Mouse (Mus musculus): ENCODE data around the gene 1700066M21Rik. TPM values are rescaled to one million over a fixed set of nuclear protein-coding genes. Genes with fewer than 3 reads are reported as not detected.
A peak's percentile ranks its signal among the peaks of the same experiment; 100 is the strongest.

Gene 1700066M21Rik
- polyA plus RNA-seq, 1 experiment from 2014 or later = 20.9 TPM

GRCm38 (mm10) chr1:57341197-57341596 is 36.2 kb upstream of the 1700066M21Rik start:
- Histone ChIP-seq H3K27ac (replicated peaks; ENCODE audit: low read depth, low read length) (no peak overlapping the region), H3K4me1 (ENCODE audit: control insufficient read depth, insufficient read depth, low read length) (no peaks in the 10 kb centered on the region), H3K4me3 (ENCODE audit: low read depth, low read length) (no peak overlapping the region), H3K9me3 (ENCODE audit: control insufficient read depth, low read length) (no peaks in the 10 kb centered on the region), H3K36me3 (ENCODE audit: control insufficient read depth, insufficient read depth, low read length) (no peaks in the 10 kb centered on the region), H3K4me2 (ENCODE audit: low read depth, low read length) (no peak overlapping the region), H3K9ac (ENCODE audit: low read depth, low read length) (no peak overlapping the region), H3K27me3 (replicated peaks; ENCODE audit: control insufficient read depth, insufficient read depth, low read length) (no peaks in the 10 kb centered on the region)
- no peak for DNase-seq (ENCODE audit: low spot score)
- WGBS = 29% methylated on average over 2 of the region's 2 CpGs
- ATAC-seq (ENCODE audit: low read depth) = no peak

- Histone ChIP-seq H3K4me3 (ENCODE audit: low read depth, low read length) (no peak overlapping the region), H3K36me3 (ENCODE audit: control insufficient read depth, insufficient read depth, low read length) (no peaks in the 10 kb centered on the region), H3K4me2 (ENCODE audit: low read depth, low read length) (no peak overlapping the region), H3K9me3 (ENCODE audit: control insufficient read depth, low read length) (no peaks in the 10 kb centered on the region), H3K27ac (replicated peaks; ENCODE audit: low read depth, low read length) (no peak overlapping the region), H3K4me1 (ENCODE audit: control insufficient read depth, insufficient read depth, low read length) (no peaks in the 10 kb centered on the region), H3K27me3 (replicated peaks; ENCODE audit: control insufficient read depth, insufficient read depth, low read length) (no peaks in the 10 kb centered on the region), H3K9ac (ENCODE audit: low read depth, low read length) (no peak overlapping the region)
- DNase-seq (ENCODE audit: low spot score) = no peak
- ATAC-seq (ENCODE audit: low read depth) = no peak
Measured at GRCm38 (mm10) chr1:57347487-57347886, 29.9 kb upstream of the 1700066M21Rik start.

- DNase-seq (ENCODE audit: low spot score) = no peak
- H3K9me3 ChIP-seq (ENCODE audit: control insufficient read depth, low read length) = no peaks in the 10 kb centered on the region
- H3K36me3 ChIP-seq (ENCODE audit: control insufficient read depth, insufficient read depth, low read length) = no peaks in the 10 kb centered on the region
- no peaks in the 10 kb centered on the region for H3K27me3 ChIP-seq (replicated peaks; ENCODE audit: control insufficient read depth, insufficient read depth, low read length)
- H3K4me2 ChIP-seq (ENCODE audit: low read depth, low read length) = no peak overlapping the region
- no peaks in the 10 kb centered on the region for H3K4me1 ChIP-seq (ENCODE audit: control insufficient read depth, insufficient read depth, low read length)
- ATAC-seq (ENCODE audit: low read depth) = no peak
- H3K4me3 ChIP-seq (ENCODE audit: low read depth, low read length) = no peak overlapping the region
- no peak overlapping the region for H3K27ac ChIP-seq (replicated peaks; ENCODE audit: low read depth, low read length)
- no peak overlapping the region for H3K9ac ChIP-seq (ENCODE audit: low read depth, low read length)
- whole genome bisulfite sequencing = 53% methylated on average over 1 of the region's 1 CpGs
Measured at GRCm38 (mm10) chr1:57351941-57352340, 25.5 kb upstream of the 1700066M21Rik start.

- H3K36me3 ChIP-seq (ENCODE audit: control insufficient read depth, insufficient read depth, low read length) = no peaks in the 10 kb centered on the region
- no peak overlapping the region for H3K4me3 ChIP-seq (ENCODE audit: low read depth, low read length)
- no peaks in the 10 kb centered on the region for H3K9me3 ChIP-seq (ENCODE audit: control insufficient read depth, low read length)
- H3K4me1 ChIP-seq (ENCODE audit: control insufficient read depth, insufficient read depth, low read length) = no peaks in the 10 kb centered on the region
- no peak overlapping the region for H3K4me2 ChIP-seq (ENCODE audit: low read depth, low read length)
- H3K9ac ChIP-seq (ENCODE audit: low read depth, low read length) = no peak overlapping the region
- WGBS = 29% methylated on average over 5 of the region's 5 CpGs
- no peak overlapping the region for H3K27ac ChIP-seq (replicated peaks; ENCODE audit: low read depth, low read length)
- DNase-seq (ENCODE audit: low spot score) (peak; percentile 71), ATAC-seq (ENCODE audit: low read depth) (no peak)
- no peaks in the 10 kb centered on the region for H3K27me3 ChIP-seq (replicated peaks; ENCODE audit: control insufficient read depth, insufficient read depth, low read length)
Measured at GRCm38 (mm10) chr1:57358546-57358945, 18.9 kb upstream of the 1700066M21Rik start.

- Histone ChIP-seq H3K27ac (replicated peaks; ENCODE audit: low read depth, low read length) (no peak overlapping the region), H3K4me3 (ENCODE audit: low read depth, low read length) (no peak overlapping the region), H3K4me1 (ENCODE audit: control insufficient read depth, insufficient read depth, low read length) (no peaks in the 10 kb centered on the region), H3K9me3 (ENCODE audit: control insufficient read depth, low read length) (no peaks in the 10 kb centered on the region), H3K27me3 (replicated peaks; ENCODE audit: control insufficient read depth, insufficient read depth, low read length) (no peaks in the 10 kb centered on the region), H3K9ac (ENCODE audit: low read depth, low read length) (no peak overlapping the region), H3K36me3 (ENCODE audit: control insufficient read depth, insufficient read depth, low read length) (no peaks in the 10 kb centered on the region), H3K4me2 (ENCODE audit: low read depth, low read length) (no peak overlapping the region)
- WGBS = 89% methylated on average over 3 of the region's 3 CpGs
- no peak for ATAC-seq (ENCODE audit: low read depth)
- DNase-seq (ENCODE audit: low spot score) = no peak
Measured at GRCm38 (mm10) chr1:57367446-57367845, 10.0 kb upstream of the 1700066M21Rik start.

- H3K36me3 ChIP-seq (ENCODE audit: control insufficient read depth, insufficient read depth, low read length) = no peaks in the 10 kb centered on the region
- DNase-seq (ENCODE audit: low spot score) (no peak), ATAC-seq (ENCODE audit: low read depth) (no peak)
- H3K27me3 ChIP-seq (replicated peaks; ENCODE audit: control insufficient read depth, insufficient read depth, low read length) = no peaks in the 10 kb centered on the region
- no peak overlapping the region for H3K4me2 ChIP-seq (ENCODE audit: low read depth, low read length)
- WGBS = 80% methylated on average over 4 of the region's 4 CpGs
- H3K4me1 ChIP-seq (ENCODE audit: control insufficient read depth, insufficient read depth, low read length) = no peaks in the 10 kb centered on the region
- H3K9me3 ChIP-seq (ENCODE audit: control insufficient read depth, low read length) = no peaks in the 10 kb centered on the region
- H3K27ac ChIP-seq (replicated peaks; ENCODE audit: low read depth, low read length) = no peak overlapping the region
- H3K9ac ChIP-seq (ENCODE audit: low read depth, low read length) = no peak overlapping the region
- H3K4me3 ChIP-seq (ENCODE audit: low read depth, low read length) = no peak overlapping the region
Measured at GRCm38 (mm10) chr1:57369111-57369510, 8.3 kb upstream of the 1700066M21Rik start.

- no peaks in the 10 kb centered on the region for H3K9me3 ChIP-seq (ENCODE audit: control insufficient read depth, low read length)
- no peak overlapping the region for H3K4me2 ChIP-seq (ENCODE audit: low read depth, low read length)
- no peak overlapping the region for H3K27ac ChIP-seq (replicated peaks; ENCODE audit: low read depth, low read length)
- ATAC-seq (ENCODE audit: low read depth) (no peak), DNase-seq (ENCODE audit: low spot score) (no peak)
- no peak overlapping the region for H3K9ac ChIP-seq (ENCODE audit: low read depth, low read length)
- no peaks in the 10 kb centered on the region for H3K36me3 ChIP-seq (ENCODE audit: control insufficient read depth, insufficient read depth, low read length)
- H3K4me3 ChIP-seq (ENCODE audit: low read depth, low read length) = no peak overlapping the region
- no peaks in the 10 kb centered on the region for H3K4me1 ChIP-seq (ENCODE audit: control insufficient read depth, insufficient read depth, low read length)
- H3K27me3 ChIP-seq (replicated peaks; ENCODE audit: control insufficient read depth, insufficient read depth, low read length) = no peaks in the 10 kb centered on the region
- WGBS = 82% methylated on average over 4 of the region's 4 CpGs
Measured at GRCm38 (mm10) chr1:57370451-57370850, 7.0 kb upstream of the 1700066M21Rik start.

GRCm38 (mm10) chr1:57375276-57375675 is 2.1 kb upstream of the 1700066M21Rik start:
- DNase-seq (ENCODE audit: low spot score) = no peak
- 88% methylated on average over 2 of the region's 2 CpGs for WGBS
- Histone ChIP-seq H3K27ac (replicated peaks; ENCODE audit: low read depth, low read length) (no peak overlapping the region), H3K9me3 (ENCODE audit: control insufficient read depth, low read length) (no peaks in the 10 kb centered on the region), H3K4me3 (ENCODE audit: low read depth, low read length) (no peak overlapping the region), H3K36me3 (ENCODE audit: control insufficient read depth, insufficient read depth, low read length) (no peaks in the 10 kb centered on the region), H3K27me3 (replicated peaks; ENCODE audit: control insufficient read depth, insufficient read depth, low read length) (no peaks in the 10 kb centered on the region), H3K4me2 (ENCODE audit: low read depth, low read length) (no peak overlapping the region), H3K9ac (ENCODE audit: low read depth, low read length) (no peak overlapping the region), H3K4me1 (ENCODE audit: control insufficient read depth, insufficient read depth, low read length) (peaks cover 6% of the 10 kb centered on the region; the same call in 1 of the 2 replicates)
- ATAC-seq (ENCODE audit: low read depth) = no peak

- Histone ChIP-seq H3K27ac (replicated peaks; ENCODE audit: low read depth, low read length) (no peak overlapping the region), H3K9me3 (ENCODE audit: control insufficient read depth, low read length) (no peaks in the 10 kb centered on the region), H3K4me1 (ENCODE audit: control insufficient read depth, insufficient read depth, low read length) (peaks cover 6% of the 10 kb centered on the region; the same call in 1 of the 2 replicates), H3K9ac (ENCODE audit: low read depth, low read length) (no peak overlapping the region; the same call in 1 of the 2 replicates), H3K4me3 (ENCODE audit: low read depth, low read length) (peak overlapping the region; percentile 90), H3K4me2 (ENCODE audit: low read depth, low read length) (peak overlapping the region; percentile 95), H3K27me3 (replicated peaks; ENCODE audit: control insufficient read depth, insufficient read depth, low read length) (no peaks in the 10 kb centered on the region), H3K36me3 (ENCODE audit: control insufficient read depth, insufficient read depth, low read length) (no peaks in the 10 kb centered on the region)
- no peak for ATAC-seq (ENCODE audit: low read depth)
- 62% methylated on average over 6 of the region's 6 CpGs for WGBS
- no peak for DNase-seq (ENCODE audit: low spot score)
Measured at GRCm38 (mm10) chr1:57376806-57377205, 614 bp upstream of the 1700066M21Rik start.

All from embryonic facial prominence, embryonic 14.5 days (tissue).